Mouse (Mus musculus): ENCODE data around the gene Cdc42ep1.

Cdc42ep1 gene

GRCm38 (mm10) chr15:78849485-78849884, 7.1 kb downstream of the Cdc42ep1 start:
- DNase-seq (ENCODE audit: low spot score) = no peak

GRCm38 (mm10) chr15:78850059-78850824, 7.8 kb downstream of the Cdc42ep1 start:
- no peak for DNase-seq (ENCODE audit: low spot score)

- DNase-seq (ENCODE audit: low spot score) = no peak
These were observed 8.5 kb downstream of the Cdc42ep1 start for GRCm38 (mm10) chr15:78850944-78851343.

GRCm38 (mm10) chr15:78851505-78852153, 9.2 kb downstream of the Cdc42ep1 start:
- DNase-seq (ENCODE audit: low spot score) = peak; percentile 94

- no peak for DNase-seq (ENCODE audit: low spot score)
These were observed 13.0 kb downstream of the Cdc42ep1 start, which contains the start of gene Lgals2 for GRCm38 (mm10) chr15:78855303-78855965. TSS of gene Lgals2 (minus strand) at chr15:78855529.

- DNase-seq (ENCODE audit: low spot score) = no peak
These were observed 14.6 kb downstream of the Cdc42ep1 start for GRCm38 (mm10) chr15:78857009-78857408.

GRCm38 (mm10) chr15:78859311-78859710, 16.9 kb downstream of the Cdc42ep1 start:
- DNase-seq (ENCODE audit: low spot score) = no peak

- DNase-seq (ENCODE audit: low spot score) = no peak
These were observed 17.3 kb downstream of the Cdc42ep1 start for GRCm38 (mm10) chr15:78859714-78860113.

GRCm38 (mm10) chr15:78862280-78862679, 19.9 kb downstream of the Cdc42ep1 start:
- no peak for DNase-seq (ENCODE audit: low spot score)

GRCm38 (mm10) chr15:78863154-78863553, 20.7 kb downstream of the Cdc42ep1 start:
- DNase-seq (ENCODE audit: low spot score) = no peak

GRCm38 (mm10) chr15:78863852-78864253, 21.4 kb downstream of the Cdc42ep1 start:
- DNase-seq (ENCODE audit: low spot score) = peak; percentile 28

- DNase-seq (ENCODE audit: low spot score) = peak; percentile 79
These were observed 26.0 kb downstream of the Cdc42ep1 start for GRCm38 (mm10) chr15:78868398-78868797.

GRCm38 (mm10) chr15:78868826-78869233, 26.4 kb downstream of the Cdc42ep1 start:
- DNase-seq (ENCODE audit: low spot score) = peak; percentile 30

- DNase-seq (ENCODE audit: low spot score) = peak; percentile 81
These were observed 27.4 kb downstream of the Cdc42ep1 start for GRCm38 (mm10) chr15:78869775-78870174.

- DNase-seq (ENCODE audit: low spot score) = peak; percentile 15
These were observed 29.7 kb downstream of the Cdc42ep1 start for GRCm38 (mm10) chr15:78872021-78872608.

- no peak for DNase-seq (ENCODE audit: low spot score)
These were observed 31.5 kb downstream of the Cdc42ep1 start for GRCm38 (mm10) chr15:78873803-78874435.

GRCm38 (mm10) chr15:78874989-78875388, 32.6 kb downstream of the Cdc42ep1 start:
- DNase-seq (ENCODE audit: low spot score) = no peak

GRCm38 (mm10) chr15:78875537-78875936, 33.1 kb downstream of the Cdc42ep1 start:
- DNase-seq (ENCODE audit: low spot score) = no peak

- DNase-seq (ENCODE audit: low spot score) = peak; percentile 92
These were observed 33.9 kb downstream of the Cdc42ep1 start for GRCm38 (mm10) chr15:78876258-78876696.

- peak; percentile 99 for DNase-seq (ENCODE audit: low spot score)
These were observed 34.8 kb downstream of the Cdc42ep1 start, which contains the start of gene Gga1 for GRCm38 (mm10) chr15:78876991-78877809. TSS of gene Gga1 (plus strand) at chr15:78877190.
